Mouse (Mus musculus) CH12.LX (cell line): ENCODE results near the gene Vasp.

ENCODE experiments used
- BHLHE40 ChIP-seq: IDR thresholded peaks from 2 replicates; pipeline ENCODE4 v1.6.1; 2011; ENCODE audit warnings: mild to moderate bottlenecking, low read depth, low read length, improper control_type of control experiment
- CTCF ChIP-seq, 2 experiments: IDR thresholded peaks in 1 of 2; conservative IDR thresholded peaks in 1 of 2; 2 replicates each; pipeline ENCODE4 v1.5.1; 2011 to 2012; ENCODE audit warnings: low read depth in 2 of 2, low read length in 2 of 2, improper control_type of control experiment in 1 of 2, inconsistent platforms in 1 of 2, mild to moderate bottlenecking in 1 of 2, moderate library complexity in 1 of 2
- E2F4 ChIP-seq: IDR thresholded peaks from 2 replicates; pipeline ENCODE4 v1.6.1; 2011; ENCODE audit warnings: low read depth, low read length, improper control_type of control experiment; ENCODE audit not compliant: insufficient replicate concordance
- EP300 ChIP-seq: IDR thresholded peaks from 2 replicates; pipeline ENCODE4 v1.6.1; 2011; ENCODE audit warnings: low read length, improper control_type of control experiment
- GABPA ChIP-seq: IDR thresholded peaks from 2 replicates; pipeline ENCODE4 v1.6.1; 2012; ENCODE audit warnings: low read depth, low read length, improper control_type of control experiment, inconsistent platforms; ENCODE audit not compliant: insufficient replicate concordance
- IRF4 ChIP-seq: IDR thresholded peaks from 2 replicates; pipeline ENCODE4 v1.6.1; 2014; ENCODE audit warnings: low read depth, mild to moderate bottlenecking, inconsistent platforms, low read length, improper control_type of control experiment
- MAFK ChIP-seq: IDR thresholded peaks from 2 replicates; pipeline ENCODE4 v1.6.1; 2011; ENCODE audit warnings: low read length, improper control_type of control experiment; ENCODE audit not compliant: insufficient replicate concordance
- MAX ChIP-seq: IDR thresholded peaks from 2 replicates; pipeline ENCODE4 v1.6.1; 2011; ENCODE audit warnings: low read length, improper control_type of control experiment
- PAX5 ChIP-seq: IDR thresholded peaks from 2 replicates; pipeline ENCODE4 v1.6.1; 2012; ENCODE audit warnings: low read length, inconsistent platforms, mixed read lengths
- POLR2A ChIP-seq: IDR thresholded peaks from 2 replicates; pipeline ENCODE4 v1.6.1; 2011; ENCODE audit warnings: low read depth, mild to moderate bottlenecking, improper control_type of control experiment, low read length
- RCOR1 ChIP-seq: conservative IDR thresholded peaks from 2 replicates; pipeline ENCODE4 v1.6.1; 2012; ENCODE audit warnings: low read depth, mild to moderate bottlenecking, inconsistent platforms, low read length, improper control_type of control experiment
- SMC3 ChIP-seq: IDR thresholded peaks from 2 replicates; pipeline ENCODE4 v1.6.1; 2011; ENCODE audit warnings: low read depth, low read length, improper control_type of control experiment
- ZC3H11A ChIP-seq: IDR thresholded peaks from 2 replicates; pipeline ENCODE4 v1.6.1; 2012; ENCODE audit warnings: low read depth, mild to moderate bottlenecking, inconsistent platforms, low read length, improper control_type of control experiment
- ZMIZ1 ChIP-seq: IDR thresholded peaks from 2 replicates; pipeline ENCODE4 v1.6.1; 2012; ENCODE audit warnings: low read depth, mild to moderate bottlenecking, inconsistent platforms, low read length, improper control_type of control experiment

- TF ChIP-seq PAX5 (no peak), CTCF (conservative IDR thresholded peaks at IDR 0.05 in 1 of 2, IDR thresholded peaks at IDR 0.05 in 1 of 2; ENCODE audit: low read depth in 2 of 2, low read length in 2 of 2) (no peak), IRF4 (no peak), GABPA (no peak), SMC3 (no peak), ZMIZ1 (no peak), ZC3H11A (no peak), E2F4 (no peak), EP300 (no peak), MAX (no peak), POLR2A (no peak), MAFK (no peak), BHLHE40 (no peak), RCOR1 (no peak)
These were observed 6.5 kb downstream of the Vasp start for GRCm38 (mm10) chr7:19265147-19265546.
